Mouse (Mus musculus) urinary bladder, adult 2 months (tissue): ENCODE measurements around the gene Hsd17b6. TPM values are rescaled to one million over a fixed set of nuclear protein-coding genes. Genes with fewer than 3 reads are reported as not detected.
A peak's percentile ranks its signal among the peaks of the same experiment; 100 is the strongest.

ENCODE experiments used
- DNase-seq: peaks from one replicate; pipeline ENCODE4 v3.0.0; 2022; ENCODE audit warnings: low spot score
- polyA plus RNA-seq: library from polyadenylated mRNA; depleted of rRNA; stranded (reverse); fragments of >200 nt; gene quantifications from 2 replicates; pipeline ENCODE4 v1.2.3, GENCODE M21; 2012

Hsd17b6 gene
- polyA plus RNA-seq, 1 experiment: 0.10 TPM

DNA sequence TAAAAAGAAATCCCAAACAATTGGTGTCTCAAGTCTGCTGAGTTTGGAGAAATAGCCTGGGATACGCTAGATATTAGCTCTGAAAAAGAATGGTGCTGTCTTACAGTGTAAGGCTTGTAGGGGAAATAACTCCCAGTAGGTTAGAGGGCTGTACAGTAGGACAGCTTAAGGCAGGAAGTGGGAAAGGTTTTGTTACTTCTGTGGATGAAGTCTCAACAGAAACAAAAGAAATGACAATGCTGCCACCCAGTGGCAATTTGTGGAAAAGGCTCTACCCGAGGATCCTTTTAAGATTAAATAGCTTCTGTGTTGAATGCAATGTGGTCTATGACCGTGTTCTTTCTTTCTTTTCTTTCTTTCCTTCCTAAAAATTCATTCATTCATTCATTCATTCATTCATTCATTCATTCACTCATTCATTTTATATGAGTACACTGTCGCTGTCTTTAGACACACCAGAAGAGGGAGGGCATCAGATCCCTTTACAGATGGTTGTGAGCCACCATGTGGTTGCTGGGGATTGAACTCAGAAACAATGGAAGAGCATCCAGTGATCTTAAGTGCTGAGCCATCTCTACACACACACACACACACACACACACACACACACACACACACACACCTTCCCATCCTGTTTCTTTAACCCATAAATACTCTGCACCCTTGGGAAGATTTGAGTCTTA lies 937 bp upstream of the Hsd17b6 start:
- peak; percentile 26 for DNase-seq

DNA sequence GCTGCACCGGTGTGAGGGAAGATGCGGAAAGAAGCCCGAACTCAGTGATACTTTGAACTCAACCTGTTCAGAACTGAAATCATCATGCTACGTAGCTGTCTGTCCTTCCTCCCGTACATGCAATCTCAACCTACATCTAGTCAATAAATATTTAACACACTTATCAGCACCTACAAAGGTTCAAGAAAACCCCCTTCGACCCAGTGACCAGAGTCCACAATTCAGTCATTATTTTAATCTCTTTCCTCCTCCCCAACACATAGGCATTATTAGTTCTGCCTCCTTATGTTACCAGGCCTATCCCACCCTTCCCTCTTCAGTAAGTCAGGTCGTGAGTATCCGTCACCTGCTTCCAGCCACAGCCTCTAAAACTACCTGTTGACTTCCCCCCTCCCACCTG lies 1.9 kb downstream of the Hsd17b6 start:
- DNase-seq: no peak

DNA sequence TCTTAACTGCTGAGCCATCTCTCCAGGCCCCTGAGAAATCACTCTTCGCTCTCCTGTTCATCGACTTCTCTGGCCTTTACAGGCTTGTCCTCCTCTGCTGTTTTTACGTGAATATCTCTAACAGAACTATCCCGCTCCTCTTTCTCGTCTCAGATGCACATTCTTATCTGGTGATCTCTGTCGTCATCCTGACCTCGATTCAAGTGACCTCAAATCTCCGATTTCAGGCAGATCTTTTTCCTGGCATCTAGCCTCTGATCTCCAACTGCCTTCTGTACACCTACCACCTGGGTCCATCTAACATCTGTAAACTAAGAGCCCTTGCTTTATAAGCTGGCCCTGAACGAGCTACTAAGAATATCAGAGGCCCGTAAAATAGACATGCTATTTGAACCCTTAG lies 2.5 kb downstream of the Hsd17b6 start:
- DNase-seq: no peak

DNA sequence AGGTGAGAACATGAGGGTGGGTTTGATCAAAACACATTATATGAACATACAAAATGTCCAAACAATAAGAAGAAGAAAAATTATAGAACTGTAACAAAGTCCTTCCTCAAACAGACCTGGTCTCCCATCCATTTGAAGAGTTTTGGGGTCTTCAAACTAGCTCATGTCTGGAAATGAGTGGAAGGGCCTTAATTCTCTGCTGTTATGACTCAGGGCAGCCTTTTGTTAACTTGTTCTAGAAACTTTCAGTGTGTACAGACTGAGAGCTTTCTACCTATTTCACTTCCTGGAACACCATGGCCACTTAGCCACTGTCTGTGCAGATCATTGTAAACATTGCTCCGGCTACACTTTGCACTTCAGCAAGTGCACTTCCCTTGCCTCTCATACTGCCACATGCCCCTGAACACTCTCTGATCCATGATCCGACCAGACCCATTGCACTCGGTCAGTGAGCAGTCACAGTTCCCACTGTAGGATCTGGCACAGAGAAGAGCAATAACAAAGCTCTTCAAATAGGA lies 4.1 kb downstream of the Hsd17b6 start:
- DNase-seq: no peak

DNA sequence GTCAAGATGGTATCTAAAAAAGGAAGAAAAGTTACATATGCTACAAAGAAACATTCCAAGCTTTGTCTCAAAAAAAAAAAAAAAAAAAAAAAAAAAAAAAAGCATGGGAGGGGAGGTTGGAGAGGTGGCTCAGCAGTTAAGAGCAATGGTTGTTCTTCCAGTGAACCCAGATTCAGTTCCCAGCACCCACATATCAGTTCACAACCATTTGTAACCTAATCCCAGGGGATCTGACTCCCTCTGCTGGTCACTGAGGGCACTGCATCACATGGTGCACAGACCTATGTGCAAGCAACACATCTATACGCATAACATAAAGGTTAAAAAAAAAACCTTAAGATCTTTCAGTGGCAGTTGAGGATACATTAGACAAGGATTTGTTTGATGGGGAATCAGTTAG lies 9.2 kb downstream of the Hsd17b6 start:
- DNase-seq: no peak

DNA sequence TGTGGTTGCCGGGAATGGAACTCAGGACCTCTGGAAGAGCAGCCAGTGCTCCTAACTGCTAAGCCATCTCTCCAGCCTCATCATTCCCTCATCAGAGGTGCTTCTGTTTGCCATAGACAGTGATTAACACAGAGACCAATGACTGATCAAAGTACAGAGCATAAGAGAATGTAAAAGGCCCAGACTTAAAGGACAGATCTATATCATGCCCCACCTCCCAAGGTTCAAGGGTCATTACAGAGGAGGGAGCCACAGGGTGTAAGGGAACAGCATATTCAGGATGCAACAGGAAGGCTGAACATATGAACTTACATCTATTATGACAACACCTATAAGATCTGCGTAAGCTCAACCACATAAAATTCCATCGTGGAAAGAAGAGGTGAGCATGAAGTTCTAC lies 10.7 kb downstream of the Hsd17b6 start:
- no peak for DNase-seq

DNA sequence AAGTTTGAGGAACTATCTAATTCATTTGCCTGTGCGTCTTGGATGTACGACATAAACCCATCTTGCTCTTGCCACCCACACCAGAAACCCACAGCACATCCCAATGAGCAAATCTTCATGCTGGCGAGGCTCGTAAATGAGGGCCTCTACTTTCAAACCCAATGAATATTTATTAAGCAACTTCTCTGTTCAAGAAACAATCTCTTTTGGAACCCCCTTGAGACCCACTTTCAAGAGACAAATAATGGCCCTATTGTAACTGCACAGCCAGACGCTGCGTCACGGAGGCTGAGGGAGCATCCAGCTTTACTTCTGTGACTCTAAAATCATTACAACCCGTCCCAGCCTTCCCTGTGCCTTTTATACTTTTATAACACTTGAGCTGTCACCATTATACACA lies 21.8 kb downstream of the Hsd17b6 start:
- DNase-seq: no peak

DNA sequence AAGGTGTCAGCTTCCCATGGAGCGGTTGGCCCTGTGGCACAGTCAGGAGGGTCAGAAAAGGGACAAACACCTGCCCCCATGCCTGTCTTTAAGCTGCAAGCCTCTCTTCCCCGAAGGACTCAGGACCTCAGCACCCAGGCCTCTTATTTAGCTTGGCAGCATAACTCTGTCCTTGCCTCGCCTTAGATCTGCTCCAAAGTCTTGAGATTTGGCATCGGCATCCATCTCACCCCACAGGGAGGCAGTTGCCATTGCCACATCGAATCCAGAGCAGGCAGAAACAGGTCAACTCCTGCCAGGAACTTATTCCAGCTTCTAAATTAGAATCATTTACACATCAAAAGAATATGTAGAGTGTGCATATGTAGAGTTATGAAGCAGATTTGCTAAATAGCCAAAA lies 22.8 kb downstream of the Hsd17b6 start:
- no peak for DNase-seq

DNA sequence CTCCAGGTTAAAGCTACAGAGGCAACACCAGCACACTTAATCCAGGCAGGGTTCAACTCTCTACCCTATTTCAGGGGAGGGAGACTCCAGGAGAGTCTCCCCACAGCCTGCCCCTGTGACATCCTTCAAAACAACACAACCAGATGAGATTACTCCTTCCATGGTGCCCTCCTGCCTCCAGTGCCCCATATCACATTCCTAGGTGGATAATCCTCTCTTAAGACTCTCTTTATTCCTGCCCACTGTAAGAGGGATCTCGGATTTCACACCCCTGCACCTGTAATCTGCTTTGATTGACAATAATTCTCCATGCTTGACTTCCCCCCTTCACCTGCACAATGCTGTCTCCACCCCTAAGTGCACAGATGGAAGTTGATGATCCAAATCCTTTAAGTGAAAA lies 31.9 kb downstream of the Hsd17b6 start:
- DNase-seq: no peak

DNA sequence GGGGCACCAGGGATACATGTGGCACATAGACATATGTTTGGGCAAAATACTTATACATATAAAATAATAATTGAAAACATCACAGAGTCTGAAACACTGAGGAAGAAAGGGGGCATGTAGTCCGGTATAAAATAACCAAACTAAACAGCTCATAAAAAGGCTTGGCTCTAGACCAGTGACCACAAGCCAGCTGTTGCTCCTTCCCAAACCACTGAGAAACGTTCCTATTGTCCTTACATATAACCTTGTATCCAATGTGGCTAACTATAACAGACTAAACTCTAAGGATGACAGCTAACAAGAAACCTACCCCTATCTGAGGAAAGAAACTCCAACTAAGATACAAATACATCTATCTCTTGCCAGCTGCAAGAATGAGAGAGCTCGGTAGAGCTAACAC lies 33.3 kb downstream of the Hsd17b6 start:
- no peak for DNase-seq

DNA sequence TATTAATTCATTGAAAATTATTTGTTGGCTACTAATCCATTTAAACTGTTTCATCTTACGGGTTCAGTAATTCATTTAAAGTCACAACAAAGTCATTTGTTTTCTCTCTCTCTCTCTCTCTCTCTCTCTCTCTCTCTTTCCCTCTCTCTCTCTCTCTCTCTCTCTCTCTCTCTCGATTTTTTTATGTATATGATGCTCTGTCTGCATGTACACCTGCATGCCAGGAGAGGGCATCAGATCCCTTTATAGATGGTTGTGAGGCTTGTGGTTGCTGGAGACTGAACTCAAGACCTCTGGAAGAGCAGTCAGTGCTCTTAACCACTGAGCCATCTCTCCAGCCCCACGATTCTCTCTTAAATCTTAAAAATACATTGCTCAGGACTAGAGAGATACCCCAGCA lies 36.3 kb downstream of the Hsd17b6 start:
- no peak for DNase-seq

DNA sequence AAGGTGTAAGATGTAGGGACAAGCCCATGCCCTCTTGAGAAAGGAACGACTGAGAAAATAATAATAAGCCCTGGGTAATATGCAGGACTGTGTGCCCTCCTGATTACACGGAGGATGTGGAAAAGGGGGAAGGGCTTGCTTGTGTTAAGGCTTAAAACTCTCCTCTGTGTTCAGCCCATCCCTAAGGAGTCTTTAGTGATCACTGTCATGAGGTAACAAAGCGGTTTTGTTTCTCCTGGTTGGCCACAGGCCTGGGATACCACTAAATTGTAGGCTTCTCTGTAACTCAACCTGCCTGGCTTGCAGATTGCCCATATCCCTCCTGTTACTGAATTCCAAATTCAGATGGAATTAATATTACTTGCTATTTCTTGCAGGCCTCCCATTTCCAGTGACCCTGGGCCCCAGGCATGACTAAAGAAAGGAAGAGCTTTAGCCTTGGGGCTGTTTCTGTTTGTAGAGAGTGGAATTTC lies 37.0 kb downstream of the Hsd17b6 start:
- DNase-seq: no peak

DNA sequence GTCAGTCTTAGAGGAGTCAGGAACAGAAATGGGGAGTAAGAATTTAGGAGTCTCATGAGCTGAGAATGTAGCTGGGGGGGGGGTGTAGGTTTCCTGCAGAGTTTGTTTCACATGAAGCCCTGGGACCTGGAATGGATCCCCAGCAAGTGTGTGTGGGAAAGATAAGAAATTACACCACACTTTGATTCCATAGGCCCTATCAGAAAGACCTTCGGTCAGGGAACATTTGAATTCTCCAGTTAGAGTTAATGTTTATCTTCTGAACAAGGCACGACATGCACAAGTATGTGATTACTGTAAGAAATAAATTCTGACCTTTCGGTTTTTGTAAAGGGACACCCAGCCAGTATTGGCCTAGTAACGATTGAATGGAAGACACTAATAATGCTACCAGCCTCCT lies 37.6 kb downstream of the Hsd17b6 start:
- DNase-seq: no peak

DNA sequence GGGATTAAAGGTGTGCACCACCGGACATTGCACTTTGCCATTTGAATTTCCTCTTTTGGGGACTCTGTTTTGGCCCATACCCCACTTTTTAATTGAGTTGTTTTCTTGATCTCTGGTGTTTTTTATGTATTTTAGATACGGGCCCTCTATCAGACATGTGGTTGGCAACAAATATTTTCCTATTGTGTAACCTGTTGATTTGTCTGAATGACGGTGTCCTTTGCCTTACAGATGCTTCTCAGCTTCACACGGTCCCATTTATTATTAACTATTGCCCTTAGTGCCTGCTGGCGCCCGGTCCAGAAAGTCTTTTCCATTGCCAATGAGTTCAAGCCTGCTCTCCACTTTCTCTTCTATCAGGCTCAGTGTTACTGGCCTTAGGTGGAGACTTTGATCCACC lies 40.9 kb downstream of the Hsd17b6 start:
- DNase-seq: no peak

DNA sequence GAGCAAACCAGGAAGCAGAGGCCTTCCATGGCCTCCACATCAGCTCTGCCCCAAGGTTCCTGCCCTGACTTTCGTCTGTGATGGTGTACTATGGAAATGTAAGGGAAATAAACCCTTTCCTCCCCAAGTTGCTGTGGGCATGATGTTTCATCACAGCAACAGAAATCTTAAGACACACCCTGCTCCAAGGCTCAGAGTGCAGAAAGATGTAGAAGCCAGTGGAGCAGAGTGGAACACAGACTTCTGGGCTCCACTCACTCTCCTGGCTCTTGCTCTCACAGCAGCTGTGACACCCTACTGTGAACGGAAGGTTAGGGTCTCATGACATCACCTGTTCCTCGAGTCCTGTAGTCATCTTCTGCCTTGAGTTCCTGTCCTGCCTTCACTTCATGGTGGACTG lies 43.4 kb downstream of the Hsd17b6 start:
- no peak for DNase-seq

DNA sequence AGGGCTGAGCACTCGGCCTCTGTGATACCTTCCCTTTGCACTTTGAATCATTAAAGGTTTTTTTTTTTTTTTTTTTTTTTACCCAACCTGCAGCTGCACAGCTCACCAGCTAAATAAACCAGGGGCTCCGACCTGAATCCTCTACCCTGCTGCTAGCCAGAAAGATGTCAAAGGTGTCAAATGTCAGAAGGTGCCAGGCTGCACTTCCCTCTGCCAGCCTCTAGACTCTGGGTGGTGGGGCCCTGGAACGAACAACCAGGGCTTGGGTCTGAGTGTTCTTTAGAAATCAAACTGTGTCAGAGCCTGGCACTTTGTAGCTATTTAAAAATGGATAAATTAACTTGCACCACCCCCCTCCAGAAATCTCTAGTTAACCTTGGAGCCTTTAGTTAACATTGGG lies 45.0 kb downstream of the Hsd17b6 start:
- DNase-seq: no peak

DNA sequence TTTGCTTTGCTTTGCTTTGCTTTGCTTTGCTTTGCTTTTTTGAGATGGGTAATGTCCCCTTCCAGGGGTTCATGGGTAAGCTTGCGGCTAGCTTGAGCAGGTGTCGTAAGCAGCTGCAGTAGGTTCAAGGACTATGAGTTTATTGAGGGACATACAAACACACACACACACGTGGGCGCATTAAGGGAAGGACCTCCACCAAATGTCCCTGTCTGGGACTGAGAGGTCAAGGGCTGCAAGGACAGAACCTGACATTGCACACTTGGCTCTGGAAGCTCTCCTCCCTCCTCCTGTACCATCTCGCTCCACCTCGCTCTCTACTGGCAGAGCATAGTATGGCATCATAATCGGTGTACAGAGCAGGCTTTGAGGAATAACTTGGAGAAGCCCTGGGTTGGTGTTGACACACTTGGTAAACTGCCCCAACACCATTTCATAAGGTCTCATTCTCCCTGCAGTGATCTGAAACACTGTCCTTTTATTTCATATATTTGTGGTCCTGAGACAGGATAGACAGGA lies 48.2 kb downstream of the Hsd17b6 start:
- DNase-seq: no peak

DNA sequence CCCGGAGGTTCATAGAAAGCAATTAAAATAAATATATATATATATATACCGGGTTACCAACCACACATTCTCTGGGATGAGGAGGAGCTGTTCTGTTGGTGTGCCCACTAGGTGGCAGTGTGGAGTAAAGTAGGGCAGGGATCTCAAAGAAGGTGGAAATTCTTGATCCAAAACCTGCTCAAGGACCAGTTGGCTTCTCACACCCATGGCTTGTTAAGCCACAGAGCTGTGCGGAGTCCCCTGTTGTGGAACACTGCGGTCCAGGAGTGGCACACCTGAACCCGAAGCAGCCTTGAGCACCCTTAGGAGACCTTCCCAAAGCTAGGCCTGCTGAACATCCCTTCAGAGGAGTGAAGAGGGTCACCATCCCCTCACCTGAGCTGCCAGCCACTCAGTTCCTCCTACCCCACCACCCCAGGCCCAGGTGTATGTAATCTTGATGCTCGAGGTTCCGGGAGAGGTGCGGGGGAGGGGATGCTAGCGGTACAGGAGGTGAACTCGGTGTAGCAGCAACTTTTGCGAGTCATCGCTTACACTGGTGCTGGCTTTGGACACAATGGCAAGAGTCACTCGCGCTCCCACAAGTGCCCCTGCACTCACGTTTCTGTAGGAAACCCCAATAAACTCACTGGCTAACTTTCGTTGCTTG lies 51.1 kb downstream of the Hsd17b6 start:
- DNase-seq: peak; percentile 56

DNA sequence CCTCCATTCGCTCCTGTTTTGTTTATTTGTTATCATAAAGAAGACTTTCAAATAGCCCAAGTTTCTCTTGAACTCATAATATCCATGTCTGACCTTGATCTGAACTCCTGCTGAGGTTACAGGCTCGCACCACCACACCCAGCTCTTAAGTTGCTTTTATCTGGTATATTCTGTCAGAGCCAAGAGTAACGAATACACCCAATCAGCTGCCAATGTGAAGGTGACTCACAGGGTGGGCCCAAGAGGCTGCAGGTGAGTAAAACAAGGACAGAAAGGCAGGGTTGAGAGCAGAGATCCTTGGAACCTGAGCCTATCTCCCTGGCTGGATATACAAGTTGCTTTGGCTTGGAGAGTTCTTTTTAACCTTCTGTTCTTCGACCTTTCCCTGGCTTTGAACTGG lies 52.4 kb downstream of the Hsd17b6 start:
- DNase-seq: no peak

DNA sequence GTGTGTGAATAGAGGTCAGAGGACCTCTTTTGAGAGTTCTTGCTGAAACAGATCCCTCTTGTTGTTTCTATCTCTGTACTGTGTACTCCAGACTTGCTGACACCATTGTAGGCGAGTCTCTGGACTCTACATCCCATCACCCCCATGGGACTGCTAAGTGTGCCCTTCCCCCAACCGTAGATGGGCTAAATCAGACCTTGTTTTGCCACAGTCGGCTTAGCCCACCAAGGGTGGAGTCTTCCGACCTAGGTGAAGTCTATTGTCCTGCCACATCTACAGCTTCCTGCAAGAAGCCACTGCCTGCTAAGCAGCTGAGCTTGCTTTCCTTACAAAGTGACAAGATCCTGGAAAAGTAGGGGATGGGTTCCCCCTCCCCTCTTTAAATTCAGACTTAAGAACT lies 55.6 kb downstream of the Hsd17b6 start:
- DNase-seq: no peak

DNA sequence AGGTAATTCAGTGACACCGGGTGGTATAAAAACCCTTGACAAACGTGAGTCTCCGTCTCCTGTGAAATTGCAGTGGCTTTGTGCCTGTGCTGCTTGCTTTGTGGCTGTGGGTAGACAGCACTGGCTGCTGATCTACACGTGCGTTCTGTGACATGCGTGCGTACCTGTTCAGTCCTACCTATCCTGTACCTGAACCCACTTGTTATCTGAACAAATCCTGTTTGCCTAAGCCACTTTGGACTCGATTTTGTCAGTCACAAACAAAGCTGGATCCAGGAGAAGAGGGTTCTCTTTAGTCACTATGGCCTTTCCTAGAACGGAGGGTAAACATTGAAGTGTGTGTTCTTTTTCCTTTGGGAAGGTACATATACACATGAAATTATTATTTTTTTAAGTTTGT lies 56.0 kb downstream of the Hsd17b6 start:
- DNase-seq: no peak

DNA sequence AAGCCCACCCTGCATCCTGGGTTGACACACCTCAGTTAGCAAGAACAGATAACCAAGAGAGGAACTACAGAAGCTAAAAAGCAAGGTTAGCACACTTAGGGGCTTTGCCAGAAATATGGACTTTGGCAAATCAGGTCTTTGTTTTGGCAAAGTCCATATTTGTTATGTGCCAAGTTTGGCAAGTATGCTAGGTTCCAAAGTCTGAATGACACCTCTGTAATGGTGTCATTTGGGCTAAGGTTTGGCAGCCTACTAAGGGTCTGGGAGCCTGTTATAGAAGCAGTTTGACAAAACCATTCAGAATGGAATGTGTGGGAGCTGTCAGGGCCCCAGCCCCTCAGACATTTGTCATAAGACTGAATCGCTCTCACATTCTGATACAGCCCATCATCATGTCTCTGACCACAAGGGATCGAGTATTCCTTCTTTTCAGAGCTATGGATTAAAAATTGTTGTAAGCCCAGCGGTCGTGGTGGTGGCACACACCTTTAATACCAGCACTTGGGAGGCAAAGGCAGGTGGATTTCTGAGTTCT lies 57.7 kb downstream of the Hsd17b6 start:
- no peak for DNase-seq

DNA sequence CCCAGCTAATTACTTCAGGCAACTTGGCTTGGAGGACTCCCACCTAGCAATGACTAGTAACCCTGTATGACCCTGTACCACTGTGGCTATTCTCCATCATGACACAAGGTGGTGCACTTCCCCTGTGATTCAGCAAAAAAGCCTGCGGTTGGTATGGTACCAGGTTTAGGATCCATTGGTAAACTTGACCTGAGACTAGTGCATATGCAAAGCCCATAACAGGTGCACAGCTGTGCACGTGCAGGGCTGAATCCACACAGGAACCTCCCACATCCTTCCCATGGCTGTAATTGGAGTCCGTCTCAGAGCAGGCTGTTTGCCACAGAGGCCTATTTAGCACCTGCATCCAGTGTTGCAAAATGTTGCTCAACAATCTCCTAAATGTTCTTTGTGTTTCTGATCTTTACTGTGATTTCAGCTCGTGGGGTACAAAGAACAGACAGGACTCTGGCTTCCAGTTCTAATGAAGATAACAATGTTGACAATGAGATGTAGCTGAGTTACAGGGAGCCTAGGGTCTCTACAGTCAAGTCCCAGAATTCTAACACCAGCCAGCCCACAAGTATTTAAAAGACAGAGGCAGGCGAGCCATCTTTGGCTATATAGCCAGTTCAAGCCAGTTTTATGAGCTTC lies 61.9 kb downstream of the Hsd17b6 start:
- no peak for DNase-seq
